12 mouse cellular contexts compared by ENCODE assay signal in the genomic region with DNA sequence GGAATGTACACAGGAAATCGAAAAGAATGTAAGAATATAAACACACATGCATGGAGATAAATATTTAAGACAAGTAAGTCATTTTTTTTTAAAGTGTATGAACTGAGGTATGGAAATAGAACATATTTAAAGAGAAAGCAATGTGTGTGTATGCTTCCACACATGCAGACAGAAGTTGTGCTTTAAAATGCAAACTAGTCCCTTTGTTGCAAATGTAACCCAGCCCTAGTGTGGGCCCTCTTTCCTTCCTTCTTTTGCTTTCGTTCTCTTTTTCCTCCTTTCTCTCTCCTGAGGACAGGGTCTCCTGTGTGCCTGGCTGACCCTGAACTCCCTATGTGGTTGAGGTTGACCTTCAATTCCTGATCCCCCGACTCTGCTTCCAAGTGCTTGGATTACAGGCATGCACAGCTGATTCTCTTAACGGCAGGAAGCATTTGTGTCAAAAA. TPM values are rescaled to one million over a fixed set of nuclear protein-coding genes. Genes with fewer than 3 reads are reported as not detected.
DNase-seq lines count a peak whose midpoint lies in the region; ATAC-seq and TF ChIP-seq lines count a peak whose summit lies in the region.
"Had no signal": no experiment of that assay in that cellular context is flagged by ENCODE, and none has a peak within 500 bp of the region (broad histone marks: within the 10 kb centered on the region; RNA-seq: fewer than 3 reads in every experiment).

No protein-coding gene starts in this region.

- no peak overlapping the region for H3K4me3 ChIP-seq in heart, embryonic 12.5 days
- H3K4me3 ChIP-seq in lung, embryonic 14.5 days (ENCODE audit: low read depth, low read length) = no peak overlapping the region

- peak overlapping the region; percentile 31; the same call in 1 of the 2 replicates for H3K9ac ChIP-seq in heart, embryonic 12.5 days
- peak overlapping the region; percentile 30 for H3K9ac ChIP-seq in lung, embryonic 14.5 days

- no peaks in the 10 kb centered on the region for H3K27me3 ChIP-seq in heart, embryonic 12.5 days (replicated peaks)
- H3K27me3 ChIP-seq in lung, embryonic 14.5 days (ENCODE audit: insufficient read depth, low read length) = no peaks in the 10 kb centered on the region

- ATAC-seq in heart, embryonic 12.5 days (ENCODE audit: insufficient number of reproducible peaks, low FRiP score) = no peak
- ATAC-seq in lung, embryonic 14.5 days (ENCODE audit: insufficient read depth) = peak; percentile 59
- ATAC-seq in hematopoietic stem cell, adult 5-6 weeks (replicated peaks in 1 of 2; ENCODE audit: insufficient read depth in 1 of 2, low FRiP score in 2 of 2, low TSS enrichment in 1 of 2, low read depth in 1 of 2, poor library complexity in 2 of 2, severe bottlenecking in 2 of 2) = peak; percentile 52 to 53; a peak in 3 of 4 replicates
- ATAC-seq: inflammation-experienced regulatory T-cells, adult 6 months; midbrain, embryonic 16.5 days had no signal

- no peak for TF ChIP-seq CTCF in lung, embryonic 14.5 days (IDR thresholded peaks at IDR 0.05; ENCODE audit: low read depth)

- peaks cover 9% of the 10 kb centered on the region; the same call in 1 of the 2 replicates for H3K36me3 ChIP-seq in heart, embryonic 12.5 days
- H3K36me3 ChIP-seq in lung, embryonic 14.5 days (ENCODE audit: insufficient read depth) = no peaks in the 10 kb centered on the region; the same call in 1 of the 2 replicates

- peaks cover 50% of the 10 kb centered on the region for H3K4me1 ChIP-seq in heart, embryonic 12.5 days (replicated peaks)
- peaks cover 38% of the 10 kb centered on the region for H3K4me1 ChIP-seq in lung, embryonic 14.5 days (ENCODE audit: insufficient read depth)

- no peaks in the 10 kb centered on the region for H3K9me3 ChIP-seq in heart, embryonic 12.5 days (replicated peaks)
- no peaks in the 10 kb centered on the region for H3K9me3 ChIP-seq in lung, embryonic 14.5 days (ENCODE audit: low read depth, low read length)

- peak overlapping the region; percentile 31 for H3K4me2 ChIP-seq in heart, embryonic 12.5 days
- peak overlapping the region; percentile 46 for H3K4me2 ChIP-seq in lung, embryonic 14.5 days

- no peak for DNase-seq in heart, postnatal 4 days
- DNase-seq in lung, embryonic 14.5 days = no peak
- DNase-seq in lung, postnatal 4 days = no peak
- DNase-seq in naive thymus-derived CD4-positive, alpha-beta T cell, adult 2 months (ENCODE audit: low read depth) = peak; percentile 14
- DNase-seq in adipocyte (ENCODE audit: low spot score) = no peak
- DNase-seq in gastrocnemius, postnatal 25 days = no peak
- DNase-seq: left cerebral cortex, postnatal 4 days; retina, postnatal 1 day had no signal

- WGBS in heart, embryonic 12.5 days = 26% methylated on average over 4 of the region's 4 CpGs
- 13% methylated on average over 4 of the region's 4 CpGs for whole genome bisulfite sequencing in lung, embryonic 14.5 days

- H3K27ac ChIP-seq in heart, embryonic 12.5 days (ENCODE audit: poor library complexity, severe bottlenecking) = peak overlapping the region; percentile 71
- peak overlapping the region; percentile 96 for H3K27ac ChIP-seq in lung, embryonic 14.5 days (ENCODE audit: low read depth)

RNA-seq across cellular contexts. Expression of a gene that starts 43.2 kb away (rescaled TPM):
- 80.5 and 83.4 TPM in 2 replicates for polyA plus RNA-seq in heart, embryonic 12.5 days (2016; fragmentation: Nextera tagmentation; extraction: Ambion mirVana)
- 100 to 1,000 TPM; 152 to 160 TPM for total RNA-seq in heart, postnatal 4 days (2021)
- 157 and 166 TPM in 2 replicates for polyA plus RNA-seq in lung, embryonic 14.5 days (2014; fragmentation: Nextera tagmentation; extraction: Ambion mirVana)
- 984 and 1,102 TPM in 2 replicates for total RNA-seq in hematopoietic stem cell, adult 5-6 weeks (2017)
- 10 to 100 TPM; 58.5 to 72.2 TPM for total RNA-seq in gastrocnemius, postnatal 25 days (2021)

RNA-seq across cellular contexts. Expression of a gene that starts 54.2 kb away (rescaled TPM):
- polyA plus RNA-seq in heart, embryonic 12.5 days (2016; fragmentation: Nextera tagmentation; extraction: Ambion mirVana) = 0.03 TPM in 1 of 2 replicates, not detected in the other
- total RNA-seq in heart, postnatal 4 days (2021) = under 1 TPM; 0.05 to 0.11 TPM
- polyA plus RNA-seq in lung, embryonic 14.5 days (2014; fragmentation: Nextera tagmentation; extraction: Ambion mirVana) = 0.04 and 0.05 TPM in 2 replicates
- total RNA-seq in hematopoietic stem cell, adult 5-6 weeks (2017) = 0.06 and 0.30 TPM in 2 replicates
- total RNA-seq in gastrocnemius, postnatal 25 days (2021) = under 1 TPM; 0.13 TPM
- polyA plus RNA-seq: inflammation-experienced regulatory T-cells, adult 6 months had no signal
